Mouse (Mus musculus): ENCODE data around the gene Wrnip1. TPM values are rescaled to one million over a fixed set of nuclear protein-coding genes. Genes with fewer than 3 reads are reported as not detected.

Gene Wrnip1
- polyA plus RNA-seq, 1 experiment: 42.1 TPM

GRCm38 (mm10) chr13:32807624-32808023, 5.8 kb downstream of the Wrnip1 start:
- Histone ChIP-seq H3K4me3 (ENCODE audit: insufficient read depth, poor library complexity, severe bottlenecking) (no peak overlapping the region), H3K36me3 (ENCODE audit: control insufficient read depth, insufficient read depth) (peaks cover 69% of the 10 kb centered on the region), H3ac (ENCODE audit: control insufficient read depth, insufficient read length, low read depth) (no peak overlapping the region), H3K27me3 (ENCODE audit: control insufficient read depth, insufficient read depth, insufficient read length) (no peaks in the 10 kb centered on the region), H3K79me2 (ENCODE audit: control insufficient read depth, insufficient read depth) (peaks cover 70% of the 10 kb centered on the region), H3K79me3 (ENCODE audit: low read depth) (peaks cover 34% of the 10 kb centered on the region)
- TF ChIP-seq MAX (IDR thresholded peaks at IDR 0.05) (no peak), CEBPB (IDR thresholded peaks at IDR 0.05; ENCODE audit: low read depth) (no peak), FOSL1 (IDR thresholded peaks at IDR 0.05; ENCODE audit: insufficient read depth, low read length, poor library complexity, severe bottlenecking) (no peak), MYOG (IDR thresholded peaks at IDR 0.05; ENCODE audit: control insufficient read depth, extremely low read depth, insufficient read length) (no peak), USF1 (IDR thresholded peaks at IDR 0.05; ENCODE audit: low read depth) (no peak), MYOD1 (IDR thresholded peaks at IDR 0.05; ENCODE audit: control insufficient read depth, insufficient read length, low read depth) (no peak), CTCF (IDR thresholded peaks at IDR 0.05; ENCODE audit: control insufficient read depth, insufficient read depth, insufficient read length) (no peak)

GRCm38 (mm10) chr13:32819241-32819640, 17.4 kb downstream of the Wrnip1 start:
- TF ChIP-seq USF1 (IDR thresholded peaks at IDR 0.05; ENCODE audit: low read depth) (no peak), FOSL1 (IDR thresholded peaks at IDR 0.05; ENCODE audit: insufficient read depth, low read length, poor library complexity, severe bottlenecking) (no peak), CEBPB (IDR thresholded peaks at IDR 0.05; ENCODE audit: low read depth) (no peak), CTCF (IDR thresholded peaks at IDR 0.05; ENCODE audit: control insufficient read depth, insufficient read depth, insufficient read length) (no peak), MAX (IDR thresholded peaks at IDR 0.05) (no peak), MYOG (IDR thresholded peaks at IDR 0.05; ENCODE audit: control insufficient read depth, extremely low read depth, insufficient read length) (no peak), MYOD1 (IDR thresholded peaks at IDR 0.05; ENCODE audit: control insufficient read depth, insufficient read length, low read depth) (no peak)
- Histone ChIP-seq H3K36me3 (ENCODE audit: control insufficient read depth, insufficient read depth) (peaks cover 72% of the 10 kb centered on the region), H3K27me3 (ENCODE audit: control insufficient read depth, insufficient read depth, insufficient read length) (no peaks in the 10 kb centered on the region), H3K79me2 (ENCODE audit: control insufficient read depth, insufficient read depth) (peaks cover 2% of the 10 kb centered on the region), H3ac (ENCODE audit: control insufficient read depth, insufficient read length, low read depth) (no peak overlapping the region), H3K4me3 (ENCODE audit: insufficient read depth, poor library complexity, severe bottlenecking) (no peak overlapping the region), H3K79me3 (ENCODE audit: low read depth) (peaks cover under 1% of the 10 kb centered on the region)

- H3K4me3 ChIP-seq (ENCODE audit: insufficient read depth, poor library complexity, severe bottlenecking): no peak overlapping the region
- TF ChIP-seq MAX (IDR thresholded peaks at IDR 0.05) (no peak), FOSL1 (IDR thresholded peaks at IDR 0.05; ENCODE audit: insufficient read depth, low read length, poor library complexity, severe bottlenecking) (no peak), CTCF (IDR thresholded peaks at IDR 0.05; ENCODE audit: control insufficient read depth, insufficient read depth, insufficient read length) (no peak), MYOG (IDR thresholded peaks at IDR 0.05; ENCODE audit: control insufficient read depth, extremely low read depth, insufficient read length) (no peak), MYOD1 (IDR thresholded peaks at IDR 0.05; ENCODE audit: control insufficient read depth, insufficient read length, low read depth) (no peak), CEBPB (IDR thresholded peaks at IDR 0.05; ENCODE audit: low read depth) (no peak), USF1 (IDR thresholded peaks at IDR 0.05; ENCODE audit: low read depth) (no peak)
- no peaks in the 10 kb centered on the region for H3K79me2 ChIP-seq (ENCODE audit: control insufficient read depth, insufficient read depth)
- H3K79me3 ChIP-seq (ENCODE audit: low read depth): no peaks in the 10 kb centered on the region
- no peaks in the 10 kb centered on the region for H3K27me3 ChIP-seq (ENCODE audit: control insufficient read depth, insufficient read depth, insufficient read length)
- peaks cover 67% of the 10 kb centered on the region for H3K36me3 ChIP-seq (ENCODE audit: control insufficient read depth, insufficient read depth)
- H3ac ChIP-seq (ENCODE audit: control insufficient read depth, insufficient read length, low read depth): no peak overlapping the region
These were observed 18.1 kb downstream of the Wrnip1 start for GRCm38 (mm10) chr13:32819926-32820325.

- no peak for TF ChIP-seq FOSL1 (IDR thresholded peaks at IDR 0.05; ENCODE audit: insufficient read depth, low read length, poor library complexity, severe bottlenecking)
- TF ChIP-seq CTCF (IDR thresholded peaks at IDR 0.05; ENCODE audit: control insufficient read depth, insufficient read depth, insufficient read length): no peak
- TF ChIP-seq USF1 (IDR thresholded peaks at IDR 0.05; ENCODE audit: low read depth): no peak
- TF ChIP-seq CEBPB (IDR thresholded peaks at IDR 0.05; ENCODE audit: low read depth): no peak
- TF ChIP-seq MAX (IDR thresholded peaks at IDR 0.05): no peak
- no peak for TF ChIP-seq MYOG (IDR thresholded peaks at IDR 0.05; ENCODE audit: control insufficient read depth, extremely low read depth, insufficient read length)
- no peak for TF ChIP-seq MYOD1 (IDR thresholded peaks at IDR 0.05; ENCODE audit: control insufficient read depth, insufficient read length, low read depth)
- H3ac ChIP-seq (ENCODE audit: control insufficient read depth, insufficient read length, low read depth): no peak overlapping the region
- H3K79me2 ChIP-seq (ENCODE audit: control insufficient read depth, insufficient read depth): no peaks in the 10 kb centered on the region
- H3K27me3 ChIP-seq (ENCODE audit: control insufficient read depth, insufficient read depth, insufficient read length): no peaks in the 10 kb centered on the region
- peaks cover 50% of the 10 kb centered on the region for H3K36me3 ChIP-seq (ENCODE audit: control insufficient read depth, insufficient read depth)
- H3K79me3 ChIP-seq (ENCODE audit: low read depth): no peaks in the 10 kb centered on the region
- no peak overlapping the region for H3K4me3 ChIP-seq (ENCODE audit: insufficient read depth, poor library complexity, severe bottlenecking)
These were observed 19.8 kb downstream of the Wrnip1 start for GRCm38 (mm10) chr13:32821671-32822070.

GRCm38 (mm10) chr13:32823126-32823525, 21.3 kb downstream of the Wrnip1 start:
- no peak for TF ChIP-seq MAX (IDR thresholded peaks at IDR 0.05)
- TF ChIP-seq CEBPB (IDR thresholded peaks at IDR 0.05; ENCODE audit: low read depth): no peak
- no peak for TF ChIP-seq CTCF (IDR thresholded peaks at IDR 0.05; ENCODE audit: control insufficient read depth, insufficient read depth, insufficient read length)
- TF ChIP-seq MYOG (IDR thresholded peaks at IDR 0.05; ENCODE audit: control insufficient read depth, extremely low read depth, insufficient read length): no peak
- no peak for TF ChIP-seq USF1 (IDR thresholded peaks at IDR 0.05; ENCODE audit: low read depth)
- no peak for TF ChIP-seq FOSL1 (IDR thresholded peaks at IDR 0.05; ENCODE audit: insufficient read depth, low read length, poor library complexity, severe bottlenecking)
- TF ChIP-seq MYOD1 (IDR thresholded peaks at IDR 0.05; ENCODE audit: control insufficient read depth, insufficient read length, low read depth): no peak
- Histone ChIP-seq H3ac (ENCODE audit: control insufficient read depth, insufficient read length, low read depth) (no peak overlapping the region), H3K79me3 (ENCODE audit: low read depth) (no peaks in the 10 kb centered on the region), H3K4me3 (ENCODE audit: insufficient read depth, poor library complexity, severe bottlenecking) (no peak overlapping the region), H3K79me2 (ENCODE audit: control insufficient read depth, insufficient read depth) (no peaks in the 10 kb centered on the region), H3K36me3 (ENCODE audit: control insufficient read depth, insufficient read depth) (peaks cover 37% of the 10 kb centered on the region), H3K27me3 (ENCODE audit: control insufficient read depth, insufficient read depth, insufficient read length) (no peaks in the 10 kb centered on the region)

All from C2C12 (cell line).